Mouse (Mus musculus): ENCODE results near the gene Insrr. TPM values are rescaled to one million over a fixed set of nuclear protein-coding genes. Genes with fewer than 3 reads are reported as not detected.
"Not testable (repeated sequence)": the region's sequence is repeated elsewhere in the genome, so short reads cannot be mapped to it uniquely, and the experiment has no call there.

The Insrr gene
- polyA plus RNA-seq, 1 experiment from 2014 or later, result 0.94 TPM

DNA sequence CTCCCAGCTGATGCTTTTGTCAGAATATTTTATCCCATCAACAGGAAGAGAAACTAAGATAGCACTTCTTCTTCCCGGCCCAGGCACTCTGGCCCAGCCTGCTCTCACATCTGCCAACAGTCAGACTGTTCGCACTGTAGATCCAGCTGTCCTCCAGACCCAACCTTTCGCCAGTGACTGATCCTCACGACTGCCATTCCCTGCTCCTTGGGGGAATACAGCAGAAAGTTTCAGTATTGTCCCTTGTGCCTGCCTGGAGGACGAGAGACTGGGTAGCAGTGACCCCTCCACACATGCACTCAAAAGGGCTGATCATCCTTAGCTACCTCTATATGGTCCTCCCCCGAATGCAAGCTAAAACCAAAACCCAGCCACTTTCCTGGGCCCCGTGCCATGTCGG lies 59.2 kb downstream of the Insrr start:
- ATAC-seq (replicated peaks; ENCODE audit: insufficient number of reproducible peaks, low FRiP score, low TSS enrichment, low read depth), result no peak
- Histone ChIP-seq H3K4me3 (ENCODE audit: low read depth, low read length) (no peak overlapping the region), H3K36me3 (replicated peaks; ENCODE audit: control insufficient read depth, insufficient read depth, low read depth, low read length) (peaks cover 2% of the 10 kb centered on the region; the same call in 1 of the 2 replicates), H3K4me1 (ENCODE audit: control insufficient read depth, insufficient read depth, low read length) (no peaks in the 10 kb centered on the region), H3K27ac (replicated peaks; ENCODE audit: low read depth, low read length) (no peak overlapping the region), H3K9me3 (replicated peaks; ENCODE audit: control insufficient read depth, low read length) (no peaks in the 10 kb centered on the region), H3K27me3 (ENCODE audit: control insufficient read depth, insufficient read depth, low read length) (no peaks in the 10 kb centered on the region), H3K4me2 (ENCODE audit: low read depth, low read length) (no peak overlapping the region), H3K9ac (replicated peaks; ENCODE audit: low read length) (no peak overlapping the region)
- 84% methylated on average over 8 of the region's 8 CpGs for WGBS
- no peak for DNase-seq (ENCODE audit: low spot score)

DNA sequence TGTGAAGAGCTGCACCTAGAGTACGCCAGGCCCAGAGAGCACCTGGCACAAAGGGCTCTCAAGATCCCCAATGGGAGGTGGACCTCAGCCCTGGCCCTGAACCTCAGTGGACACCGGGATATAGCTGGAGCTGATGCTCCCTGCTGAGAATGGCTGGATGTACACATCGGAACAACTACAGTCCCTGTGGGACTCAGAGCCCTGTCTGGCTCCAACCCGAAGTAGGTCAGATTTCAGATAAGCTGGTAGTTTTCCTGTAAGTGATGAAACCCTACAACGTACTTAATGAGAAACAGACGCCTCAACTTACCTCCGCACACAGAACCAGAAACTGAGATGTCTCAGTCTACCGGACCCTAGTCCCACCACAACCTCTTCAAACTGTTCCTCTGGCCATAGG lies 60.9 kb downstream of the Insrr start:
- WGBS, result 56% methylated on average over 8 of the region's 8 CpGs
- H3K27me3 ChIP-seq (ENCODE audit: control insufficient read depth, insufficient read depth, low read length), result no peaks in the 10 kb centered on the region
- no peak overlapping the region for H3K4me2 ChIP-seq (ENCODE audit: low read depth, low read length)
- H3K27ac ChIP-seq (replicated peaks; ENCODE audit: low read depth, low read length), result no peak overlapping the region
- no peak overlapping the region for H3K9ac ChIP-seq (replicated peaks; ENCODE audit: low read length)
- ATAC-seq (replicated peaks; ENCODE audit: insufficient number of reproducible peaks, low FRiP score, low TSS enrichment, low read depth) (no peak), DNase-seq (ENCODE audit: low spot score) (peak; percentile 35)
- no peaks in the 10 kb centered on the region for H3K9me3 ChIP-seq (replicated peaks; ENCODE audit: control insufficient read depth, low read length)
- H3K4me1 ChIP-seq (ENCODE audit: control insufficient read depth, insufficient read depth, low read length), result no peaks in the 10 kb centered on the region
- H3K4me3 ChIP-seq (ENCODE audit: low read depth, low read length), result no peak overlapping the region
- H3K36me3 ChIP-seq (replicated peaks; ENCODE audit: control insufficient read depth, insufficient read depth, low read depth, low read length), result peaks cover 2% of the 10 kb centered on the region; the same call in 1 of the 2 replicates

DNA sequence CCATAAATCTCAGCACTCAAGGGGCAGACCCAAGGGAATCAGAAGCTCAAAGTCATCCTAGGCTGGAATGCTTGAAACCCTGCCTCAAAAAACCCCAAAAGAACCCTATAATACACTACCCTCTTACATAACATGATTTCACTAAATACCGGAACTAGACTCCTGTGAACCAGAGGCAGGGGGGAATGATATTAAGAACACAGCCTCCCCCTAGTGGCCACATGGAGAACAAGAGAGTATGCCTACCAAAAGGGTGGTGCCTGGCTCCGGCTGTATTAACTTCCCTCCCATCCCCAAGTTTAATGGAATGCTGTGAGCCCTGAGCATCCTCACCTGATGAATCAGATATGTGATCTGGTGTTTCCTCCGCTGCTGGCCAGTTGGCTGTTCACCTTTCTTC lies 63.1 kb downstream of the Insrr start:
- Histone ChIP-seq H3K9me3 (replicated peaks; ENCODE audit: control insufficient read depth, low read length) (no peaks in the 10 kb centered on the region), H3K4me1 (ENCODE audit: control insufficient read depth, insufficient read depth, low read length) (no peaks in the 10 kb centered on the region), H3K27me3 (ENCODE audit: control insufficient read depth, insufficient read depth, low read length) (no peaks in the 10 kb centered on the region), H3K27ac (replicated peaks; ENCODE audit: low read depth, low read length) (no peak overlapping the region), H3K36me3 (replicated peaks; ENCODE audit: control insufficient read depth, insufficient read depth, low read depth, low read length) (peaks cover 2% of the 10 kb centered on the region; the same call in 1 of the 2 replicates), H3K4me3 (ENCODE audit: low read depth, low read length) (no peak overlapping the region), H3K9ac (replicated peaks; ENCODE audit: low read length) (no peak overlapping the region), H3K4me2 (ENCODE audit: low read depth, low read length) (no peak overlapping the region)
- ATAC-seq (replicated peaks; ENCODE audit: insufficient number of reproducible peaks, low FRiP score, low TSS enrichment, low read depth) (no peak), DNase-seq (ENCODE audit: low spot score) (peak; percentile 83)
- WGBS, result 31% methylated on average over 3 of the region's 3 CpGs

DNA sequence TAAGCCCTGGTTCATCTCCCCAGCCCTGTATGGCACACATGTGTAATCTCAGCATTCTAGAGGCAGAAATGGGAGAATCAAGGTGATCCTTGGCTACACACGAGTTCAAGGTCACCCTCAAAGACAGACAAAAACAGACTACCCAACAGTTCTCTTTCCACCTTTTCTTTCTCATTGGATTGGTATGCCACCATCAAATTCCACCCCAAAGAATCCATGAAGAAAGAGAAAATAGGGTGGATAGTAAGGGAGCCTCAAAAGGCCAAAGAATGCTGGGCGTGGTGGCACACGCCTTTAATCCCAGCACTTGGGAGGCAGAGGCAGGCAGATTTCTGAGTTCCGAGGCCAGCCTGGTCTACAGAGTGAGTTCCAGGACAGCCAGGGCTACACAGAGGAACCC lies 67.4 kb downstream of the Insrr start:
- 91% methylated on average over 4 of the region's 4 CpGs for WGBS
- not testable (repeated sequence) for H3K9me3 ChIP-seq (replicated peaks; ENCODE audit: control insufficient read depth, low read length); H3K9ac ChIP-seq (replicated peaks; ENCODE audit: low read length); DNase-seq (ENCODE audit: low spot score); ATAC-seq (replicated peaks; ENCODE audit: insufficient number of reproducible peaks, low FRiP score, low TSS enrichment, low read depth); H3K4me2 ChIP-seq (ENCODE audit: low read depth, low read length); H3K4me3 ChIP-seq (ENCODE audit: low read depth, low read length); H3K27ac ChIP-seq (replicated peaks; ENCODE audit: low read depth, low read length); H3K36me3 ChIP-seq (replicated peaks; ENCODE audit: control insufficient read depth, insufficient read depth, low read depth, low read length); H3K4me1 ChIP-seq (ENCODE audit: control insufficient read depth, insufficient read depth, low read length); H3K27me3 ChIP-seq (ENCODE audit: control insufficient read depth, insufficient read depth, low read length)

Other genes starting within 250 kb of the Insrr start
- 11.7 and 13.6 TPM in 2 replicates for gene Arhgef11, start 179.4 kb upstream of the Insrr start, polyA plus RNA-seq (2014; fragmentation: Nextera tagmentation; extraction: Ambion mirVana)
- gene Lrrc71, start 48.3 kb upstream of the Insrr start, polyA plus RNA-seq (2014; fragmentation: Nextera tagmentation; extraction: Ambion mirVana), result 0.26 TPM in 1 of 2 replicates, not detected in the other
- 7.4 and 8.1 TPM in 2 replicates for gene Ntrk1, start 1.8 kb upstream of the Insrr start, polyA plus RNA-seq (2014; fragmentation: Nextera tagmentation; extraction: Ambion mirVana)
- 4.4 and 7.7 TPM in 2 replicates for gene Pear1, start 27.4 kb downstream of the Insrr start, polyA plus RNA-seq (2014; fragmentation: Nextera tagmentation; extraction: Ambion mirVana)
- gene Sh2d2a, start 49.8 kb downstream of the Insrr start, polyA plus RNA-seq (2014; fragmentation: Nextera tagmentation; extraction: Ambion mirVana), result not detected in 2 replicates
- 21.5 and 21.7 TPM in 2 replicates for gene Prcc, start 88.7 kb downstream of the Insrr start, polyA plus RNA-seq (2014; fragmentation: Nextera tagmentation; extraction: Ambion mirVana)
- 269 and 289 TPM in 2 replicates for gene Hdgf, start 109.4 kb downstream of the Insrr start, polyA plus RNA-seq (2014; fragmentation: Nextera tagmentation; extraction: Ambion mirVana)
- gene Mrpl24, start 122.6 kb downstream of the Insrr start, polyA plus RNA-seq (2014; fragmentation: Nextera tagmentation; extraction: Ambion mirVana), result 73.6 and 79.3 TPM in 2 replicates
- 51.5 and 52.3 TPM in 2 replicates for gene Isg20l2, start 133.4 kb downstream of the Insrr start, polyA plus RNA-seq (2014; fragmentation: Nextera tagmentation; extraction: Ambion mirVana)
- 13.5 and 16.0 TPM in 2 replicates for gene Rrnad1, start 133.8 kb downstream of the Insrr start, polyA plus RNA-seq (2014; fragmentation: Nextera tagmentation; extraction: Ambion mirVana)
- 626 and 642 TPM in 2 replicates for gene Crabp2, start 151.7 kb downstream of the Insrr start, polyA plus RNA-seq (2014; fragmentation: Nextera tagmentation; extraction: Ambion mirVana)
- 15.1 and 16.2 TPM in 2 replicates for gene Nes, start 174.1 kb downstream of the Insrr start, polyA plus RNA-seq (2014; fragmentation: Nextera tagmentation; extraction: Ambion mirVana)
- gene Bcan, start 203.3 kb downstream of the Insrr start, polyA plus RNA-seq (2014; fragmentation: Nextera tagmentation; extraction: Ambion mirVana), result 0.06 TPM in 1 of 2 replicates, not detected in the other
- gene Hapln2, start 230.6 kb downstream of the Insrr start, polyA plus RNA-seq (2014; fragmentation: Nextera tagmentation; extraction: Ambion mirVana), result 0.32 TPM in 1 of 2 replicates, not detected in the other
- 34.7 and 37.8 TPM in 2 replicates for gene Gpatch4, start 246.2 kb downstream of the Insrr start, polyA plus RNA-seq (2014; fragmentation: Nextera tagmentation; extraction: Ambion mirVana)

All from embryonic facial prominence, embryonic 11.5 days (tissue).